Mouse (Mus musculus): ENCODE measurements around the gene Fam133b.

The Fam133b gene

DNA sequence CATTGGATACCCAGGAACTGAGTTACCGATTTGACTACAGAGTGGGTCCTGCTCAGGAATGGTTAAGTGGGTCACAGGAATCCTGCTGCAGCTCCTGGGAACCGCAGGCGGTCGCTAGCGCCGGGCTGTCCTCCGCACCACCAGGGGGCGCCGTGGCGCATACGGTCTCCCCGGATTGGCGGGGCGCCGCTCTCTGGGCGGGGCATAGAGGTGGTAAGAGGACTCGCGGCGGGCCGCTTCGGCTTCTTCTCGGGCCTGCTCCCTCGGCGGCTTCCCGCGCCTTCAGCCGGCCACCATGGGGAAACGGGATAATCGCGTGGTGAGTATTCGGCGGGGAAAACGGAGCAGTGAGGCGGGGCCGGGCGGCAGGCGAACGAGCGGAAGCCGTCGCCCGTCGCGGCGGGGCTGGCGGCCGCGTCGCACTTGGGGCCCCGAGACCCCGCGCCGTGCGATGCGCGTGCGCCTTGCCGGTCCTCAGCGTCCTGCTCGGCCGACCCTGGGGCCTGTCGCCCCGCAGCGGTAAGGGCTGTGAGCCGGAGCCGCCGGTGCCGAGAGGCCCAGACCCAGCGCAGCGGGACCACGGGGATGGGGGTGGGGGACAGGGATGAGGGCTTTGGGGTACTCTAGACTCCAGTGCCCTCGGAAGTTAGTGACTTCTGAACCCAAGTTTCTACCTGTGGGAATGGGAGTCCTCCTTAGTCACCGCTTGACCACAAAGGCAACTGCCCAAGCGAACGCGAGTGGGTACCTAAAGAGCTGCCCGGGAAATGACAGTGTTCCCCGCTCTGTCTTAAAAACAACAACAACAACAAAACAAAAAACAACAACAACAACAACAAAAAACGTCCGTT, at the start of gene Fam133b:
Gene Fam133b (plus strand): TSS at position 205 of the 851 bp plus-strand sequence.
- peak; percentile 94 for DNase-seq (ENCODE audit: low read depth, low spot score)

DNA sequence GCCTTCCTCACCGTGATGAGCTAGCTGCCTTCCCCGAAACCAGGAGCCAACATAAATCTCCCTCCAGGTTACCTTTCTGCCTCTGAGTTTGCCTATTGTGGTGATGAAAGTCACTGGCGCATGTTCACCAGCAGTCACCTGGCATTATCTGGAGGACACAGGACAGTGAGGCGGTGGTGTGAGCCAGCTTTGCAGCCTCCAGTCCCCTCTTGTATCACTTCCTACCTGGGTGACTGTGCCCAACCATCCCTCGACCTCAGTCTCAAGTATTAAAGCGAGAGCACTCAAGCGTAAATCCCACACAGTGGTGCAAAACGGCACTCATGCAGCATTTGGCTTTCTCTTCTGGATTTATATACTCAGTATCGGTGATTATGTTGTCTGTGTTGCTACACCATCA, 49.7 kb upstream of the Fam133b start:
- DNase-seq (ENCODE audit: low read depth, low spot score), result no peak

DNA sequence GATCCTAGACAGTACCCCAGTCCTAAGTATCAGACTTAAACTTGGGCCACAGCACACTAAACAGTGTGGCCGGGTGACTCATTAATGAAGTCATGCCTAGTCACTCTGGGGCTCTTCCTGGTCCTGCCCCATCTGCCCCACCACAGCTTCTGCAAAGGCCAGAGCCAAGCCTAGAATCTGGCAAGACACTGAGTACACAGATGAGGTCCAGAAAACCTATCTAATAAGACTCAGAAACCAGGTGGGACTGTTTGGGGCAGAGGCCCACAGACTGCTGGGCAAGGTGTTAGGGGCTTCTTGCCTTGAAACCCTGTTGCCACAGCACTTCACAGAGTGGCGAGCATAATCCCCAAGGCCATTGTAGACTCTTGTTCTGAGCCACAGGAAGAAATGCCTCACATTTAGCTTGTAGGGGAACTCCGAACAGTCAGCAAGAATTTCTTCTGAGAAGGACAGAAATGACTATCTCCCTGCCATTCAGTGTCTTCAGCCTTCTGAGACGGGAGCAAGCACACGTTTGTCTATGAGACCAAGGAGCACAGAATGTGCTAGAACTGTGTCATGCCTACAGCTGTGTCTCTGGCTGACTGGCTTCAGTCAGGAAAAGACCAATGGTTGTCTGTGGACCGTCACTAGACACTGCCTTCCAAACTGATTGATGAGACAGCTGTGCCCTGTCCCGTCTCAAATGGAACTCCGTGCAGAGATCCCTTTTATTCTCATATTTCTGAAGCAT, 49.0 kb upstream of the Fam133b start:
- DNase-seq (ENCODE audit: low read depth, low spot score), result no peak

DNA sequence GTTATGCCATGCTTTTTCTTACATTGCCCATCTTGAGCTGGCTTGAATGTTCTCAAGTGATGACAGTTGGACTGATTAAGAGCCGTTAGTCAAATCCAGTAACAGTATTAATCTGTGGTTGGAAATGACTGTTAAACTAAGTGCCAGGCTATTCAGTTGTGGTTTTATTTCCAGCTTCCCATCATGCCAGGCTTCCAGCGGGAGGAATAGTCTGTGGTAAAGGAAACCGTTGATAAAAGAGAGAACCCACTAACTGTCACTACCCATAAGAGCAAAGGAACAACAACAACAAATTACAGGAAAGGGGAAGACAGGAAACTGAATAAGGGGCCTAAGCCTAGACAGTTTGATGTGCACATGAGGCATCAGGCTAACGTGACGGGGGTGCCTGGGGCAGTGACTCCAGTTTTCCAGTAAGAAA, 46.1 kb upstream of the Fam133b start:
- DNase-seq (ENCODE audit: low read depth, low spot score), result no peak

DNA sequence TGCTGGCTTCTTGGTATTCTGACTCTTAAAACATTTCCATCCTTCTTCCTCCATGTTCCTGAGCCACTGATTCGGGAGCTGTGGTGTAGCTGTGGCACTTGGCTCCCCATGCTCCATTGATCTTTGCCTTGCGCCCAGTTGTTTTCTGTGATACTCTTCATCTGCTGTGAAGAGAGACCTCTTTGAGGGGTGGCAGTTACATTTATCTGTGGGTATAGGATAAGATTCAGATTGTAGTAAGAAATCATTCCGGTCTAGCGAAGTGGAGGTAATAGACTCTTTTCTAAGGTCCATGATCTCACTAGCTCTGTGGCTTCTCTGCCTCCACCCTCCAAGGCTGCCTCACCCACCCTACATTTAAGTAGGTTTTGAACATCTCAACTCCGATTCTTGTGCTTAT, 43.3 kb upstream of the Fam133b start:
- no peak for DNase-seq (ENCODE audit: low read depth, low spot score)

GRCm38 (mm10) chr5:3500957-3501563, 42.6 kb upstream of the Fam133b start:
- DNase-seq (ENCODE audit: low read depth, low spot score), result no peak

DNA sequence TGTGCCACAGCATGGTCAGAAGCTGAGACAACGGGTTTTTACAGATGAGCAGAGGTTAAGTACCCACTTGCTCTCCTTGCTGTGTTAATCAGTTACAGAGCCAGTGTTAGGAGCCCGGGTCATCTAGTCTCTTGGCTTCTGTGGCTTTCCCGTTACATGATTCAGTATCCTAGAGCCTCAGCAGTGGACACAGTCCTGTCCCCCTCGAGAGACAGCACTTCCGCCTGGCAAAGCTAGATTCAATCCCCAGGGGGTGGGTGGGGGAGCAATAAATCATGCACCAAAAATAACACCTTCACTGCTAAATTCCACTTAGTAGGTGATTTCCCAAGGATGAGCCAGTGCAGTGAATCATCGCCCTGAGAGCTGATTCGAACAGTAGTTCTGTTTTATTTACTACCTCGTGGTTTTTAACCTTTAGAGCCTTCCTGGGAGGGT, 42.0 kb upstream of the Fam133b start:
- DNase-seq (ENCODE audit: low read depth, low spot score), result no peak

DNA sequence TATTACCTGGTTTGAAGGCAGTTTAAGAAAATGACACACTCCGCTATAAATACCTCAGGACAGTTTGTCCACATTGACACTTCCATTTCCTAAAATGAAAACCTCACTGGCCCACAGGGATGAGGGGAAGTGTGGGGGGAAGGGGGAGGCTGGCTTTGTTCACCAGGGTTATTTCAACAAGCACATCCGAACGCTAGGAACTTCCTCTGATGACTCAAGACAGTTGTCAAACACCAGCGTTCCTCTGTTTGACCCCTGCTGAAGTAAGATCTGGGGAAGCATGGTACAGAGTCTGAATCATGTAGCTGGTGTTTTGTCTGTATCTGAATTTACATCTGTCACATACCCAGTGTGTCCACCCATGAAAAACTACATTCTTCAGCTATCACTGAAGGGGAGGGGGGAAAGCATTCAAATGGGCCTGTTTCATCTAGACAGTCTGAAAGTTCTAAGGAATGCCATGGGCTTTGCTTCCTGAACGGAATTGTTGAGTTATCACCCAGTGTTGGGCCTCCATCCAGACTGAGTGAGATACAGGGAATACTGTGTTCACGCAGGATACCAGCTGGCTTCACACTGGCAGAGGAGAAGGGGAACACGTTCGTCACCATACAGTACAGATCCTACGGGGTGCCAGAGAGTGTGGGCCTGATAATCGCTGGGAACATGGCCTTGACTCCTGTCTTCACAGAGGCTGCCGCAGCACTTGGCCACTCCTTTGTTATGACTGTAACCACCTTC, 40.9 kb upstream of the Fam133b start:
- no peak for DNase-seq (ENCODE audit: low read depth, low spot score)

DNA sequence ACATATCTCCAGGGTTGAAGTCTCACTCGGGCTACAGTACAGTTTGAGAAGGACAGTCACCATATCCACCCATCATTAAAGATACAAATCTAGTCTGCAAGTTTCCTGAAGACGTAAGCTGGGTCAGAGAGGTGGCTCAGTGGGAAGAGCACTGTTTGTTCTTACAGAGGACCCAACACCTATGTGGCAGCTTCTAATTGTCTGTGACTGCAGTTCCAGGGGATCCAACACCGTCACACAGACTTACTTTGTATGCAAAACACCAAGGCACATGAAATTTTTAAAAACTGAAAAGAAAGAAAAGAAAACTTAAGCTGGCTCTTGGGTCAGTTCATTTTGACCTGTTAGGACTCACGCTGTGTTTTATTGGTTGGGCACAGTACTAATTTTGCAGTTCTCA, 40.3 kb upstream of the Fam133b start:
- DNase-seq (ENCODE audit: low read depth, low spot score), result no peak

GRCm38 (mm10) chr5:3503836-3504323, 39.8 kb upstream of the Fam133b start:
- no peak for DNase-seq (ENCODE audit: low read depth, low spot score)

DNA sequence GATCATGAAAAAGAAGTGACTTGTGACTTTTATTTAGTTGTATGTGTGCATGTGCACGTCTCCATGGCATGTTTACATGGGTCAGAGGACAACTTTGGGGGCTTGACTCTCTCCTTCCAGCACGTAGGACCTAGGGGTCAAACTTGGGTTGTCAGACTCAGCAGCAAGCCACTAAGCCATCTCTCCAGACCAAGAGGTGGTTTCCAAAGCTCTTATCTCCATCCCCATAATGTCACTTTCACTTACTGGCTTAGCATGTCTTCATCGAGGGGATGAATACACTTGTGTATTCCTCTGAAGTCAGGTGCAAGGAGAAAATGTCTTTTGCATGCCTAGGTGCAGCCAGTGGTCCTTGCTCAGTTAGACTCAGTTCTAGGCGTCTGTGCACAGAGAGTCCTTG, 39.2 kb upstream of the Fam133b start:
- no peak for DNase-seq (ENCODE audit: low read depth, low spot score)

DNA sequence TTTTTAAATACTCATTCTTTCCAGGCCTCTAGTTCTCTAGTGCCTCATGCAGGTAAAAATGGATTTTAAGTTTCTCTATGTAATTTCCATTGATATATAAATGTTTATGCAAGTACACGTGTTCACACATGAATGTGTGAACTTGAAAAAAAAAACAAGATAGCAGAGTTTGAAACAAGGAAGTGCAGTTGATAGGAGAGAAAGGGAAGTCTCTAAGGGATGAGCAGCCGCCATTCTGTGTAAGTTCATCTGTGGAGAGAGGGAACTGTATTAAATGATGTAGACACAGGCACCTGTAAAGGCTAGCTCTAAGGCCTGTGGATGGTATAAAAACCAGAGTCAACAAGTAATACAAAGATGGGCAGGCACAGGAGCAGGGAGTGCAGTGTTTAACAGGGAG, 38.1 kb upstream of the Fam133b start:
- no peak for DNase-seq (ENCODE audit: low read depth, low spot score)

GRCm38 (mm10) chr5:3508480-3509381, 34.9 kb upstream of the Fam133b start:
- DNase-seq (ENCODE audit: low read depth, low spot score), result no peak

DNA sequence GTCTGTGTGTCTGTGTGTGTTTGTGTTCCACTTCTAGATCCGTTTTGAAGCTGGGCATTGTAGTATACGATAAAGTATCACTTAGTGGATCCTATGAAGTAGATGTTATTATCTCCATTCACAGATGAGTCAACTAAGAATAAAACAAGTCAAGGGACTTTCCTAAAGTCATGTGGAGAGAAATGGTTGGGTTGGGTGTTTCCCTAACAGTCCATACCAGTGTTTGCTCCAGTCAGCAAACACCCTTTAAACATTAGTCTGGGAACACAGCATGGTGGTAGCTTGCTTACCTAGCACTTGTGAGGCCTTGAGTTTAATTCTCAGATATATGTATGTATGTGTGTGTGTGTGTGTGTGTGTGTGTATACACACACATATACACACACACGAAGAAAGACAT, 34.1 kb upstream of the Fam133b start:
- no peak for DNase-seq (ENCODE audit: low read depth, low spot score)

- DNase-seq (ENCODE audit: low read depth, low spot score), result no peak
Measured at GRCm38 (mm10) chr5:3511097-3511795, 32.4 kb upstream of the Fam133b start.

- no peak for DNase-seq (ENCODE audit: low read depth, low spot score)
Measured at GRCm38 (mm10) chr5:3512584-3512983, 31.0 kb upstream of the Fam133b start.

DNA sequence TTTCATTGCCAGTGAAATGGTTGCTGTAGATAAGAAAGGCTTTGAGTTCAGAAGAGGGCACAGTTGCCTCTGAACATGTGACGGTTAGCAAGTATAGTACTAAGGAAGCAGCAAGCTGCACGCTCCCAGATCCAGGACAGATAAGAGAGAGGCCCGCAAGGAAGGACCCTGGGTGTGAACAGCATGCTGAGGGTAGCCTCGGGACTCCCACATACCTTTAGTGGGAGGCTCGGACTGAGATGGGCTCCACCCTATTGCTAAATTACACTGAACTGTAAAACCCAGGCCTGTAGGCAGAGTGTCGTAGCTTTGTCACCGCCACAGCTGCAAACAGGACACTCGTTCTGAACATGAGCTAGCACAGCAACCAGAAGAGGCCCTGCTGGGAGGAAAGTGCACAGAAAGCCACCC, 28.7 kb upstream of the Fam133b start:
- no peak for DNase-seq (ENCODE audit: low read depth, low spot score)

DNA sequence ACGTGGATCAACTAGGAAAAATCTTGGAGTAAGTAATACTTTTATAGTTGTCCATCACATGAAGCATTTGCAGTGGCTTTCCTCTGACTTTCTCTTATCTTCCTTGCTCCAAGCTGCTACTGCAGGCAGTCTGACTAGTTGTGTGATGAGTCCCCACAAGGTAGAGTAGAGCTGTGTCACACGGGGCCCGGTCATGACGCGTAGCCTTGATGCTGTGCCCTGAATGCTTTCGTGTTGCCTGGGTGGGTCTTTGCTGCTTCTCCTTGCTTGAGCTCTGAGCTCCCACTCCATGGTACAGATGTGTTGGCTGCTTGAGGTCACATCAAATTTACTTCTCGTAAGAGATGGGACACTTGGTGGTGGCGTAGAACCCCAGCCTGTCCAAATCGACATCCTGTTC, 28.2 kb upstream of the Fam133b start:
- DNase-seq (ENCODE audit: low read depth, low spot score), result no peak

DNA sequence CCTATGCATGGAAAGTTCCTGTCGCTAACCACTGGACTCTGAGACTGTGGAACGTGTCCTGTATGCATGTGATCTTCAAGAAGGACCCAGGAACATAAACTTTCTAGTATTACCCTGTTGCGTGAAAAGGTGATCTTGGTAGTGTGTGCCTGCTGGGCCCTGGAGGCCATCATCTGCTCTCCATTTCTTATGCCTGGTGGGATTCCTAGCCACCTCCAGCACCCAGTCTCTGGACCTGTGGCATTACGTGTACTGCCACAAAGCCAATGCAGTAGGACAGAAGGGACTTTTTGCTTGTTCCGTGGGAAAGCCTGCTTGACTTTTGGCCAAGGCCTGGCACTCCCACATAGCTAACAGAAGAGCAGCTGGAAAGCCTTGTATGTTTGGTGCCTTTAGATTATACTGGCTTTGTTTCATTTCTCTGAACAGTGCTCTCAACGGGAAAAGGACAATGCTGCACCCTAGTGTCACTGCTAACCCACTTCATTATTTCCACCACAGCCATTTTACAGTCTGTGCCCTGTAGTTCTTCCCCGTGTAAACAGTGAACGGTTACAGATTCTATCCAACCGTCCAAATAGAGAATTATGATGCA, 27.1 kb upstream of the Fam133b start:
- no peak for DNase-seq (ENCODE audit: low read depth, low spot score)
